Mouse (Mus musculus) gastrocnemius, postnatal 36 days (tissue): ENCODE measurements around the gene Ahcyl1. TPM values are rescaled to one million over a fixed set of nuclear protein-coding genes. Genes with fewer than 3 reads are reported as not detected.
"Not testable (repeated sequence)": the region's sequence is repeated elsewhere in the genome, so short reads cannot be mapped to it uniquely, and the experiment has no call there.

Experiments
- DNase-seq, 2 experiments: peaks; one replicate each; pipeline ENCODE4 v3.0.0; 2022
- intact Hi-C: fragments of 180-260 bp; cut with DNase I; formaldehyde crosslinking; loops from one replicate; pipeline ENCODE4 v1.15.1; 2025
- long read RNA-seq, 2 experiments: library from polyadenylated mRNA; stranded (forward); transcript quantifications; one replicate each; pipeline ENCODE4 v2.0.0; 2021
- total RNA-seq, 2 experiments: library from RNA; stranded (reverse); gene quantifications; 2 replicates each; pipeline ENCODE4 v1.2.3; 2021

Ahcyl1 gene
- total RNA-seq, result 10 to 100 TPM; 25.0 to 28.9 TPM
- long read RNA-seq, experiment 1, transcript Ahcyl1-201 (17 exons, 3,863 nt), result major isoform, 5 of 14 reads
- long read RNA-seq, experiment 1, partial matches to known transcripts, result 0 of 14 reads
- long read RNA-seq, experiment 1, other reads (novel, unspliced or antisense), result 9 of 14 reads
- long read RNA-seq, experiment 2, transcript Ahcyl1-201 (17 exons, 3,863 nt), result major isoform, 10 of 21 reads
- long read RNA-seq, experiment 2, partial matches to known transcripts, result 2 of 21 reads
- long read RNA-seq, experiment 2, other reads (novel, unspliced or antisense), result 9 of 21 reads

DNA sequence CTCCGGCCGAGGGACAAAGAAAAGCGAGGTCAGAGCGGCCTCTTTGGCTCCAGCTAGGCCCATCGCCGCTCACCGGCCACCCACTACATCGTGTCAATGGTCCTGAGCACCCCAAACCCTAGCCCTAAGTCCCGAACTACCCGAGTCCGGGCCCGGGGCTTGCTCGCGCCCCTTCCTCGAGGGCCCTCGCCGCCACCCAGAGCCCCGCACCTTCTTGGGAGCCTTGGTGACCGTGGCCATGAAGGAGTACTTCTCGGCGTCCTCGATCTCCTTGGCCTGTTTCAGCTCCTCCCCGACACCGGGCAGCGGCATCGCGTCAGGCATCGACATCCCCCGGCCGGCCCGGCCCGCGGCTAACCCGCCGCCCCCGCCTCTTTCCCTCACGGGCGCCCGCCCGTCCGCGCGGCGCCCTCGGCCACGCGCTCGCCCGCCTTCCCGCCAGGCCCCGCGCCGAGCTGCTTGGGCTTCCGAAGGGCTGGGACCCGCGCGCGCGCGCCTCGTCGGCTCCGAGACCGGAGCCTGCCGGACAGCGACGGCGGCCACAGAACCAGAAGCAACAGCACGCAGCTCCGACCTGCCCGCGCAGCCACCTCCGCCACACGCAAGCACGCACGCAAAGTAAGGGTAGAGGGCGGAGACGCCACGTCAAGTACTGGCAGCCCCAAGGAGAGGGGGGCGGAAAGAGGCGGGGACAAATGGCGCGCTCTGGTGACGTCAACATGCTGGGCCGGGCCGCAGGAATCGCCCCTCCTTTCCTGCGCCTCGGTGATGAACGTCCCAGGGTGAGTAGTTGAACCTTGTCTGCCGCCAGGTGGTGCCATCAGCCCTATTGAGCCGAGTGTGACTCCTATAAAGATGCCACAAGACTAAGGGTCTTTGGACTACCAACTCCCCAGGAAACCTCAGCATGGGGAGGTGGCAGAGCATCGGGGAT, at the start of gene Ahcyl1:
Gene Ahcyl1 (minus strand): TSS at position 613 of the 934 bp plus-strand sequence.
- DNase-seq, result peak; percentile 97 to 99
- intact Hi-C loops, result loop anchor here (10.0 kb wide), 1 partner anchor 369 kb away; no protein-coding TSS in a partner anchor

DNA sequence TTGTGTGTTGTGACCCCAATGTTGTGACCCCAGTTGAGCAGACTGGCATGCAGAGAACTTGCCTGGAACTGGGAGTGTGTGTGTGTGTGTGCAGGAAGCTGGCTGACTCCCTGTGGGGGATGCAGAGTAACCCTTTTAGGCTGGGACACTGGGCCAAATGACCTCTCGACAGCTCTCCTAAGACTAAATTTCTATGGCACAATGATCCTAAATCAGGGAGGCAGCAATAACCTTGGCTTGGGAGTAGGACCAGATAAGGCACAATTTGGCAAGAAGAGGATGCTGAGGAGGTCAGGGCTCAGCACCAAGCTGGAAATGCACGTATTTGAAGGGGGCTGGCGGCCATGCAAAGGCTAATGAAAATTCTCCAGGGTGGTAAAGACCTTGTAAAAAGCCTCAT, 49.7 kb upstream of the Ahcyl1 start:
- intact Hi-C loops, result no loop called here
- DNase-seq, result no peak

DNA sequence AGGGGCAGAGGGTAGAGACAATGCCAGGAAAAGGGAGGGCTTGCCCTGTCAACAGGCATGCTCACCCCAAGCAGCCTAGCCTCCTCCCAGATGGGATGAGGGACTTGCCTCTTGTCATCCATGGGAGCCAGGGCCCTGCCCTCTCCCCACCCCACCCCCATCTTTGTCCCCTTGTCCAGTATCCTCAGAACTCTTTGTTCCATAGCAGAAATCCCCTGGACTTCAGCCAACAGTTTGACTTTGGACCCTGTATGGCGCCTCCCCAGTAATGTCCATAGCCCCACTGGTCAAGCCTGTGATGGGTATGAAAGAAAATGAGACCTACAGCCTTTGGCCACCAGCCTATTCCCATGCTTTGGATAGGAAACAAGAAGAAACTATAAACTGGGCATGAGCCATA, 47.3 kb upstream of the Ahcyl1 start:
- DNase-seq, result no peak
- intact Hi-C loops, result no loop called here

DNA sequence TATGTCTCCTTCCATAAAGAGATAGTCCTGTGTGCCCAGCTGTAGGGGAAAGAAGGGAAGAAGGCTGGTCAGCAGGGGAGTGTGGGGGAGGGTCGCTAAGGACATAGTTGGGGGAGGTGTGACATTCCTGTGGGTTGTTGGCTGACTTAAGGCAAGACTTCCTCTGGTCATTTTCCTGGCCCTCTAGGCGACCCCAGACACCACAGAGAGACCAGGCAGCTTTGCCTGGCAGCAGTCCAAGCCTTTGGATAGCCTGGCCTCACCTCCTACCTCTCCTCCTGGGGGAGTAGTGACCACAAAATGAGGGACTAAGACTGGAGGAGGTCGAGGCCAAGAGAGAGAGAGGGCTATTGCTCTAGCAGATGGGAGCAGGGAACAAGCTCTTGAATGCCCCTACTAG, 46.7 kb upstream of the Ahcyl1 start:
- intact Hi-C loops, result no loop called here

DNA sequence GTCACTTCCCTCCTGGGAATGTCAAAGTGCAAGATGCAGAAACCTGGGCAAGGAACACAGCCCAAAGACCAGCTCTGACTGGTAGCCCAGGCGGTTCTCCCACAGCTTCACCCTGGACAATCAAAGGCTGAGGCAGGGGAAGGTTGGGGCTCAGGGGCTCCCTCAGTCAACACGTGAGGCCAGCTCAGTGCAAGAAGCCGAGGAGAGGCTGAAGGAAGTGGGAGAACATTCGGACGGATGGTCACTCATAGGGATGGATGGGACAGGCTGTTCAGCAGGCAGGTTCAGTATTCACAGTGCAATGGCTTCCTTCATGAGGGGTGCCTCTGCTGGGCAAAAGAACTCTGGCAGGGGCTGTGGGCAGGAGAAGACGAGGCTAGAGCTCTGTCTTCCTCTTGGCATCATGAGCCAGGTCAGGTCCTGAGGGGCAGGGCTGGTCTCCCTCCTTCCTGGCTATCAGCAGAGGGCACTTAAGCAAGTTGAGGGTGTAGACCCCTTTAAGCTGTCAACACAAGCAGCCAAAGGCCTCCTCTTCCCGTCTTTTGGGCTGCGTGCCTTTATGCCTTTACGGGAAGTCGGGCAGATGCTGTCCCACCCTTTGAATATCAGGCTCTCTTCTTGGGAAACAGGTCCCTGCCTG, 45.8 kb upstream of the Ahcyl1 start:
- intact Hi-C loops, result no loop called here

More for the DNA sequence above, 46.7 kb upstream of the Ahcyl1 start:
- DNase-seq, result no peak

DNA sequence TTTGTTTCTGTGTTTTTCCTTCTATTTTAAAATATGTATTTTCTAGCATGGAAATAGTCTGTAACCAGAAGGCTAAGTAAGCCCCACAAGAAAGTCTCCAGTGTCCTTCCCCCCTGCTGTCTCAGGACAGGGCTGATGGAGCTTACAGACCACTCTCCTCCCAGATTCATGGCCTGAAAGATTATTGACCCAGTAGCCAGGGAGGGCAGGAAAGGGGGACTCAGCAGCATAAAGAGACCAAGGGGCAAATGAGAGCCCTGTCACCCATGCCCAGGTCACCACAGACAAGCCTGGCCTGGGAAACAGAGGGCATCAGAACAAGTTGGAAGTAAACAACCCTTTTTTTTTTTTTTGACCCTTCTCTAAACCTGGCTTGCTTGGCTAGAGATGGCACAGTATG, 45.0 kb upstream of the Ahcyl1 start:
- no peak for DNase-seq
- intact Hi-C loops, result no loop called here

More for the DNA sequence above, 45.8 kb upstream of the Ahcyl1 start:
- DNase-seq, result no peak

DNA sequence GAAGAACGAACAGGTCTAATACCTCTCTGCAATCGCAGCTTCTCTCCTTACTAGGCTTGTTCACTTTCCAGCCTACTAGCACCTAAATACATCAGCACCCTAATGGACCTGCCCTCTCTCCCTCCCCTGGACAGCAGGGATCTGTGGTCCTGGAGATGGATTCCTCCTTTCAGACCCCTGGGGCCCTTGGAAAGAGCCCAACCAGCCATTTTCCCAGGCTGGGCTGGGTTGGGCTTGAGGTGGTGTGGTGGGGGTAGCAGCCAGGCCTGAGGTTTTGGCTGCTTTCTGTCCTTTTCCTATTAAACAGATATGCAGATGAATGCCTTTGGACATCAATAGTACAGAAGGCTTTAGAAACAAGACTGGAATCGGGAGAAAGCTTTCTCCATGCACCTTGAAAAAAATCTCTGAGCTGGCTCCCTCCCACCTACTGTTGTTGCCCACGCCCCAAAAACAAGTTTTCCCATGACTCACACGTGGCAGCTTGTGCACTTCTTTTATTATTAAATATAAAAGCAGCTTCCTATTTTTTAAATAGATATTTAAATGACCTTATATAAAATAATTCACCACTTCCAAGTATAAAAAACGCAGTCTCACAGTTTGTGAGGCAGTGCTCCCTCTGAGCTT, 44.3 kb upstream of the Ahcyl1 start:
- intact Hi-C loops, result no loop called here
- DNase-seq, result peak; percentile 56 to 67

DNA sequence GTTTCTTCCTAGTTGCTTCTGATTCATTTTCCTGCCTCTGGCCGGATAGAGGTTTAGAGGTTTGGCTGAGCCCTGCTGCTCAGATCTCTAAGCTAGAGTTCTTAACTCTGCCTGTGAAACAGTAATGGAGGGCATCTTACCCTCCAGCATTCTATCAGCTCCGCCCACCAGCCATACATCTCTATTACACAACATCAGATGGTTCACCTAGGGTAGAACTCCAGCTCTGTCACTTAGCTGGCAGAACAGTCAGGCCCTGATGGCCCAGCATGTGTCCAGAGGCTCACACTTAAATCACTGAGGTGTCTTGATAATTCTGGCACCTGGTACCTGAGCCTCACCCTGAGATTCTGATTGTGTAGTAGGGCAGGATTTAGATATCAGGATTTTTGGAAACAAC, 43.6 kb upstream of the Ahcyl1 start:
- no peak for DNase-seq
- intact Hi-C loops, result no loop called here

DNA sequence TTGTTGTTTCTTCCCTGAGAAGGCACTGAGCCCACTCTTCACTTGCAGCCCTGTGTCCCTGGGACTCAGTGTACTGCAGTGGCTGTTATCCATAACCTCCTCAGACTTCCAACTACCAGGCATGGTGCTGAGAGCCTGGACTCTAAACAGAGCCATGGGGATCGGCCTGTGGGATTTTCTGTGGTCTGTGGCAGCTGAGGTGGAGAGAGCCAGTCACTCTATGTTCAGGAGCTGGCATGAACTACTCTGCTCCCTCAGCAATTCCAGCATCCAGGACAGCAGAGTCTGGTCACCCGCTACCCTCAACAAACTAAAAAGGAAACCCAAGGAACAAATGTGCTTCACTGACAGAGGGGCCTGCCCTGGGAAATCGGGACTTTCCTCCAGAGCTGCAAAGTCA, 43.1 kb upstream of the Ahcyl1 start:
- intact Hi-C loops, result no loop called here

DNA sequence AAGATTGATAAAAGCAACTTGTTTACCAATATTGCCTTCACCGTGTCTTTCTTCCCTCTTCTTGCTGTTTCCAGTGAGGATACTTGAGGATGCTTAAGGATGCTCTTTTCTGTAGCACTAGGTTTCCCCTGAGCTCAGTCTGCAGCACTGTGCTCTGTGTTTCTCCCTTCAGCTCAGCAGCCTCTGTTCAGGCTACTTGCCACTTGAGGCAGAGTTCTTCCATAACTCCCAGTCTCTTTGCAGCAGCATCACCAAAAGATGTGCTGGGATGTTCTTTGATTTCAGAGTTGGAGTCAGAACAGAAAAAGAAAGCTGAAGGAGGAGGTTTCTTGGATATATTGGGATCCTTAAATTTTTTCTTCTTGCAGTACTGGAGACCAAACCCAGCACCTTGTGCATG, 42.3 kb upstream of the Ahcyl1 start:
- intact Hi-C loops, result no loop called here
- no peak for DNase-seq

More for the DNA sequence above, 43.1 kb upstream of the Ahcyl1 start:
- no peak for DNase-seq

DNA sequence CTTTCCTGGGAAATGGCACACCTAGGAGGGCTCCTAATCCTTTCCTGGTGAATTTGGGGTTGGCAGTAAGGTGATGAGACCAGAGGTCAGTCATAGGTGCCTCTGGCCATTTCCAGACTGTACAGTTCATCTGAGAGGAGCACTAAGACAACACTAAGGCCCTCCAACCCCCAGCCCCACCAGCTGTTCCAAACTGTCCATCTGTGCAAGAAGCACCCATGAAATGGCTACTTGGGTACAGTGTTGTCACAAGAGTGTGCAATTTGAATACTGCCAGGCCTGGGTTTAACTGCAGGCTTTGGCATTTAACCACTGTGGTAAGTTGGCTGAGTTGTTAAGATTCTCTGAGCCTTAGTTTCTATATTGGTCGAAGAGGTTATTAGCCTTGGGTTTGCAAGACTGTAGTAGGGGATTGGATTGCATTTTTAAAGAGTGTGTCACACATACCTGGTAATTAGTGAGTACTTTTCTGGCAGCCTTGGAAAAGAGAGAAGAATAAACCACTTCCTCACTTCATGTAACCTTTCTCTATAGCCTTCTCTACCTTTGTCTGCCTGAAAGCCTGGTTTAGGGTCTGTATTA, 41.3 kb upstream of the Ahcyl1 start:
- no peak for DNase-seq
- intact Hi-C loops, result no loop called here

DNA sequence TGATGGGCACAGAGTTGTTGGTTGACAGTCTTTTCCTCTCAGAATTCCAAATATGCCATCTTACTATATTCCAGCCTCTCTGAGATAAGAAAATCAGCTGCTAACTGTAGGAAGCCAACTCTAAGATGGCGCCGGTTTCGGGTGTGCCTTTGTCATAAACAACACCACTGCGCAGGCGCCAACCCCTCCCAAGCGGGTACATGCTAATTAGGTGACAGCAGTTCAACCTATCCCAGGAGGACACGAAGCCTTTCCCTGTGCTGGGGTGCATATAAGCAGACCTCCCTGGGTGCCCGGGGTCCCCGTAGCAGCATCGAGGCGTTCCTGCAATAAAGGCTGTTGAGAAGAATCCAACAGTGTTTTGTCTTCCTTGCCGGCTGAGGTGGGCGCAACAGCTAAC, 39.3 kb upstream of the Ahcyl1 start:
- DNase-seq, intact Hi-C loops: not testable (repeated sequence)

DNA sequence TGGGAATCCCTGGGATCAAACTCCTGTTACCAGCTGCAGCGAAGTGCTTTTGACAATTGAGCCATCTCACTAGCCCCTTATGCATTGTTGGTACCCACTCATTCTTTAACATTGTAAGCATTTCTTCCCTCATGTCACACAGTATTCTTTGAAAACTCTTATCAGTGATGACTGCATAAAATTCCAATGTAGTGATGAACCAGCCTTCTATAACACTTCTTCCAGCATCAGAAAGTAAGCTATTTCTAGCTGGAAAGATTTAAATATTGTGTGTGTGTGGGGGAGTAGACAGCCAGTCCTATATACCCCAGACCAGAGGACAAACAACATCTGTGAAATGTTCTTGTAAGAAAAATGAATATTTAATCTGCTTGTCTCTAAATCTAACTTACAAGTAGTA, 37.0 kb upstream of the Ahcyl1 start:
- no peak for DNase-seq

DNA sequence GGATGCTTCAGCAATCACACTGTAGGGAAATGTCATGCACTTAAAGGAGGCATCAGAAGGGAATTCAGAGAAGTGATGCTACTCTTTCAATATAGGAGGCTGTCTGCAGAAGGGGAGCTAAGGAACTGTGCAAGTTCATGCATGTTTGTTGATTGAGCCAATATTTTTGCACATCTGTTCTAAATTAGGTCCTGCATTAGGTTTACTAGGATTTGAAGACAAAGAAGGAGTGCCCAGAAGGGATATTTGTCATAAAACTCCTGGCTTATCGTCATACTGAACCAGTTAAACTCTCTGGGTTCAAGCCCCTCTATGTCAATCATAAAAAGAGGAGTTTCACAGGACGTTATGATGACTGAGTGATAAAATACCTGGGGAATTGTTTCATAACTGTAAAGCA, 33.9 kb upstream of the Ahcyl1 start:
- intact Hi-C loops, result no loop called here

More for the DNA sequence above, 37.0 kb upstream of the Ahcyl1 start:
- intact Hi-C loops, result no loop called here

DNA sequence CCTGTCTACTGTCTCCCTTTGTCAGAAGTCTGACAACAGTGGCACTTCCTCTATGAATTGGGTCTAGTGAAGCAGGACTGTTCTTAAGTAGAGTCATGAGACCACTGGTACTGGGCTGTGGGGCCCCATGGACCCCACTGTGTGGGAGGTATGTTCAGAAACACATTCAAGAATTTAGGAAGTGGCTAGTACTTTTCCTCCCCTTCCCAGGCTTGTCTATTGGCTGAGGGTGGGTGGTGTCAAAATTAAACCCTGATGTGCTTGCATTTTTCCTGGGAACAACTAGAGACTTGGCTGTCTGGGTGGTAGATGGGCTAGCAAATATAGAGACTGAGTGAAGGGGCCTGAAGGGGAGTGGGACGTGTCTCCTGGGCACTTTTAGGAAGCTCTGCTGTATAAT, 32.1 kb upstream of the Ahcyl1 start:
- intact Hi-C loops, result no loop called here
- no peak for DNase-seq

More for the DNA sequence above, 33.9 kb upstream of the Ahcyl1 start:
- DNase-seq, result no peak

DNA sequence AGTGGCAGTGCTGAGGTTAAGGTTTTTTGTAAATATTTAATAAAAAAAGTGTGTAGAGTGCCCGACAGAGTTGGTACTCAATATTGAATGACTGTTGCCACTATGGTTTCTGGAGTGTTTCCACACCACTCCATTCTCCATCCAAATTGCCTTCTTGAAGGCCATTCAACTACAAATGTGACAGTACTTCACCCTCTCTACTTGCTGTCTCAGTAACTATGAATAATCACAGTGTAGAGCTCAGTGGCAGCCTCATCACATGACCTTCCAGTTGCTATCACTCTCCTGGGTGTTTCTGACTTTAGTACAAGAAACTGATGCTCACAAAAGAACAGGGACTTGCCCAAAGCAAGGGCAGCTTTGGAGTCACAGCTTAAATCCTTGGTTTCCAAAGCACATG, 19.6 kb upstream of the Ahcyl1 start:
- no peak for DNase-seq

DNA sequence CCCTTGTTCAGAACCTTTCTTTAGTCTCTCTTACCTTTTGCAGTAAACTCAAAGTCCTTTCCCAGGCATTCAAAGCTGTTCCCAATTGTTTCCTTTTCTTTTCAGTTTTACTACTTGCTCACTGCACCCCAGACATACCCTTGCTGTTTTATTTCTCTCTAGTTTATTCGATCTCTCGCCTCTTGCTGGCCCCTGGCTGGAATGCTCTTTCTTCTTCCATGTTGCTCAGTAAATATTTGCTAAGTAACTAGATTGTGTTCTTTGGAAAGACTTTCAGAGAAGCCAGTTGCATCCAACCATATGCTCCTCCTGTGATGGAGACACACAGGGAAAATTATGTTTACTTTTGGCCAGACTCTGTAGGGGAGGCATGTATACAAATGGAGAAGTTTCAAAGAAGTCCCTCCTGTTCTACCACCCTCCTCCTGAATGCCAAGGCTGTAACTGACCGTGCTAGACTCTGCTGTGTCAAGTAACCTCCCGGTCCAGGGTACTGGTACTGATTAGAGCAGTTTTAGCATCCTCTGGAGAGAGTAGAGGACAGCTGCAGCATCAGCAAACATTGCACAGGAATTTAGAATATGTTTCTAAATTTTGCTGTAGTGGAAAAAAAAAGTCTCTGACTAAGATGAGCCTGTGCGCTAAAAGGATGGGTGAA, 18.0 kb upstream of the Ahcyl1 start:
- DNase-seq, result no peak
- intact Hi-C loops, result no loop called here

More for the DNA sequence above, 19.6 kb upstream of the Ahcyl1 start:
- intact Hi-C loops, result no loop called here

DNA sequence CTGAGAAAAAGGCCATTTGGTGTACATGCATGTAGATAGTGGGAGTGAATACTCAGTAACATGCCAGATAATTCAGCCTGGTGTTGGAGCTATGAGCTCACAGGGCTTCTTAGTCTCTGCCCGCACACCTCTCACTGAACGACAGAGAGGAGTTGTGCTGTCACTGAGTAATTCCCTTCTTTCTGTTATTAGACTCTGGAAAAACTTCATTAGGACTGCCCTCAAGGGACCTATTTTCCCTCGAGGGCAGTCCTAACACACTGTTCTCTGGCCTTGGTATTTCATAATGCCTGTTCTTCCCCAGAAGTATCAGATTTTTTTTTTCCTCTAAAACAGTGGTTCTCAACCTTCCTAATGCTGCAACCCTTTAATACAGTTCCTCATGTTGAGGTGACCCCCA, 15.7 kb upstream of the Ahcyl1 start:
- intact Hi-C loops, result loop anchor here (1.0 kb wide), 1 partner anchor 19 kb away; no protein-coding TSS in a partner anchor

DNA sequence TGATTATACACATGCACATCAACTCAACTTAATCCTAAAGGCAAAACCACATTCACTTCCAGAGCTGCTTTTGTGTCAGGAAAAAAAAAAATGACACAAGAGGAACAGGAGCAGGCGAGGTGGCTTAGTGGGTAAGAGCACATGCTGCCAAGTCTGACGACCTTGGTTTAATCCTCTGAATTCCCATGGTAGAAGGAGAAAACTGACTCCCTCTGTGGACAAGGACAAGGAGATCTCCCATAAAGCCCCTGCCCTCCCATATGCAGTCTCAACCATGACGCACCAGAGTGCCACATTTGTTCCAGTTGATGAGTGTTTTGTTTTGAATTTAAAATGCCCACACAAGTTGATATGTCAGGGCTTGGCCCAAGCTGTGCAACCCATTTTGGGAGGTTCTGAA, 12.8 kb upstream of the Ahcyl1 start:
- intact Hi-C loops, result no loop called here
- DNase-seq, result no peak

More for the DNA sequence above, 15.7 kb upstream of the Ahcyl1 start:
- DNase-seq, result no peak

DNA sequence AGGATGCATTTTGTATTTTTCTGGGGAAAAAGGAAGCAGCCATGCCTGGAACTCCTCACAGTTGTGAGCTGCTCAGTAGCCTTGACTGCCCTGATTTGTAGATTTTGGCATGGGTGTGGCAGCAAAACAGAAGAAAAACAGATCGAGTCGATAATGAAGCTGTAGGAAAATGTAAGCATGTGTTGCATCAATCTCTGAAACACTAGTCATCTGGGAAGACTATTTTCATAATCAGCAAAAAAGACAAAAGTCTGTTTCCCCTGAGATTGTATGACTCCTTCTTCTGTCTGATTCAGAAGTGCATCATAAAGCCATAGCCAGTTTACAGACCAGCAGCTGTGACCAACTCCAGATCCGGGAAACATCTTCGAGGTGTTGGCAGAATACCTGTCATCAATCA, 10.9 kb upstream of the Ahcyl1 start:
- no peak for DNase-seq
- intact Hi-C loops, result no loop called here
